Comparison of ENCODE assay signal across 9 mouse cellular contexts in genomic region chr9:111918275-111918940, GRCm38 (mm10).
DNase-seq lines count a peak whose midpoint lies in the region; ATAC-seq lines count a peak whose summit lies in the region.
"Had no signal": no experiment of that assay in that cellular context is flagged by ENCODE, and none has a peak within 500 bp of the region (broad histone marks: within the 10 kb centered on the region; RNA-seq: fewer than 3 reads in every experiment).

No protein-coding gene starts in this region.

- H3K4me3 ChIP-seq in midbrain, embryonic 16.5 days (ENCODE audit: low read depth, low read length), result no peak overlapping the region
- H3K4me3 ChIP-seq: myocyte had no signal

- intact Hi-C loops in left cerebral cortex, postnatal 4 days (cut with DNase I), result loop anchor here (10.0 kb wide), 1 partner anchor 1726 kb away; no protein-coding TSS in a partner anchor

- no peaks in the 10 kb centered on the region for H3K27me3 ChIP-seq in midbrain, embryonic 16.5 days (ENCODE audit: control insufficient read depth, insufficient read depth, low read depth, low read length)

- H3K4me2 ChIP-seq in midbrain, embryonic 16.5 days (ENCODE audit: low read length), result no peak overlapping the region

- DNase-seq in ovary, postnatal 10 days (ENCODE audit: low spot score), result peak; percentile 22
- DNase-seq in ovary, adult 18-20 months (ENCODE audit: low spot score), result no peak
- DNase-seq in gastrocnemius, adult 8-10 months (ENCODE audit: low spot score in 2 of 2), result peak; percentile 5 to 22
- peak; percentile 18 to 70 for DNase-seq in kidney, adult 8-10 months
- DNase-seq in left cerebral cortex, postnatal 4 days, result peak; percentile 84
- peak; percentile 29 for DNase-seq in telencephalon, adult 2 months (ENCODE audit: low read depth, low spot score)

- ATAC-seq in common myeloid progenitor, adult 5-6 weeks (replicated peaks; ENCODE audit: low read depth, poor library complexity, severe bottlenecking), result 0 out of 2 replicates have a peak, but pooled peaks have one; percentile 80
- ATAC-seq in midbrain, embryonic 16.5 days, result peak; percentile 79; the same call in 1 of the 2 replicates

- H3K36me3 ChIP-seq in midbrain, embryonic 16.5 days (ENCODE audit: control insufficient read depth, insufficient read depth, low read length), result no peaks in the 10 kb centered on the region

- H3K9me3 ChIP-seq in midbrain, embryonic 16.5 days (replicated peaks; ENCODE audit: control insufficient read depth, low read length, poor library complexity, severe bottlenecking), result no peaks in the 10 kb centered on the region

- WGBS in midbrain, embryonic 16.5 days, result 20% methylated on average over 16 of the region's 16 CpGs

- H3K4me1 ChIP-seq in midbrain, embryonic 16.5 days (ENCODE audit: control insufficient read depth, insufficient read depth, low read length), result no peaks in the 10 kb centered on the region

- H3K9ac ChIP-seq in midbrain, embryonic 16.5 days (ENCODE audit: low read depth, low read length), result no peak overlapping the region

- no peak overlapping the region for H3K27ac ChIP-seq in midbrain, embryonic 16.5 days (ENCODE audit: low read length)
